Mouse (Mus musculus): ENCODE measurements around the gene Gm17660. TPM values are rescaled to one million over a fixed set of nuclear protein-coding genes. Genes with fewer than 3 reads are reported as not detected.

Gene Gm17660
- total RNA-seq (2021), result not detected in 2 replicates
- long read RNA-seq, experiment 1, result 0 reads
- long read RNA-seq, experiment 2, result 0 reads

- no peak for DNase-seq
Observed at GRCm38 (mm10) chr5:104077508-104077907, at the start of gene Gm17660. TSS of gene Gm17660 (minus strand) at chr5:104077608.

GRCm38 (mm10) chr5:104126561-104127320, 49.3 kb upstream of the Gm17660 start:
- DNase-seq, result no peak

- DNase-seq, result no peak
Observed at GRCm38 (mm10) chr5:104124016-104124658, 46.7 kb upstream of the Gm17660 start.

GRCm38 (mm10) chr5:104115890-104116289, 38.5 kb upstream of the Gm17660 start:
- DNase-seq, result no peak

- peak; percentile 74 for DNase-seq
Observed at GRCm38 (mm10) chr5:104115118-104115517, 37.7 kb upstream of the Gm17660 start.

- no peak for DNase-seq
Observed at GRCm38 (mm10) chr5:104113491-104114172, 36.2 kb upstream of the Gm17660 start, which contains the start of gene Sparcl1. TSS of gene Sparcl1 (minus strand) at chr5:104113733.

GRCm38 (mm10) chr5:104112511-104112910, 35.1 kb upstream of the Gm17660 start:
- no peak for DNase-seq

GRCm38 (mm10) chr5:104112016-104112415, 34.6 kb upstream of the Gm17660 start:
- no peak for DNase-seq

- no peak for DNase-seq
Observed at GRCm38 (mm10) chr5:104110171-104110920, 32.9 kb upstream of the Gm17660 start.

GRCm38 (mm10) chr5:104109516-104109915, 32.1 kb upstream of the Gm17660 start:
- peak; percentile 54 for DNase-seq

- DNase-seq, result peak; percentile 27
Observed at GRCm38 (mm10) chr5:104108879-104109369, 31.5 kb upstream of the Gm17660 start.

- DNase-seq, result no peak
Observed at GRCm38 (mm10) chr5:104108127-104108875, 30.9 kb upstream of the Gm17660 start.

- no peak for DNase-seq
Observed at GRCm38 (mm10) chr5:104104111-104104510, 26.7 kb upstream of the Gm17660 start.

- DNase-seq, result no peak
Observed at GRCm38 (mm10) chr5:104103171-104103570, 25.8 kb upstream of the Gm17660 start.

- DNase-seq, result no peak
Observed at GRCm38 (mm10) chr5:104101678-104102531, 24.5 kb upstream of the Gm17660 start.

- no peak for DNase-seq
Observed at GRCm38 (mm10) chr5:104096078-104096938, 18.9 kb upstream of the Gm17660 start.

GRCm38 (mm10) chr5:104095416-104096077, 18.1 kb upstream of the Gm17660 start:
- no peak for DNase-seq

- no peak for DNase-seq
Observed at GRCm38 (mm10) chr5:104089751-104090150, 12.3 kb upstream of the Gm17660 start.

- DNase-seq, result no peak
Observed at GRCm38 (mm10) chr5:104085366-104085765, 8.0 kb upstream of the Gm17660 start.
